Mouse (Mus musculus) MEL (cell line): ENCODE measurements around the gene Mgst3.

Experiments
- CHD2 ChIP-seq: IDR thresholded peaks from 2 replicates; pipeline ENCODE4 v1.6.1; 2011; ENCODE audit warnings: low read length, improper control_type of control experiment
- CTCF ChIP-seq, 3 experiments: IDR thresholded peaks in 2 of 3; conservative IDR thresholded peaks in 1 of 3; 2 replicates each; pipeline ENCODE4 v1.5.1; 2011 to 2012; ENCODE audit warnings: low read length in 3 of 3, low read depth in 2 of 3, mild to moderate bottlenecking in 2 of 3, improper control_type of control experiment in 1 of 3, inconsistent platforms in 1 of 3, mixed read lengths in 1 of 3, moderate library complexity in 1 of 3; ENCODE audit not compliant: control insufficient read depth in 1 of 3, insufficient read depth in 1 of 3, poor library complexity in 1 of 3, severe bottlenecking in 1 of 3
- NRF1 ChIP-seq: IDR thresholded peaks from 2 replicates; pipeline ENCODE4 v1.6.1; 2014; ENCODE audit warnings: low read depth, mild to moderate bottlenecking, inconsistent platforms, low read length, improper control_type of control experiment, moderate library complexity; ENCODE audit not compliant: poor library complexity, insufficient read depth, severe bottlenecking
- USF1 ChIP-seq: IDR thresholded peaks from 2 replicates; pipeline ENCODE4 v1.6.1; 2014; ENCODE audit warnings: low read depth, mild to moderate bottlenecking, inconsistent platforms, low read length, improper control_type of control experiment, moderate library complexity

DNA sequence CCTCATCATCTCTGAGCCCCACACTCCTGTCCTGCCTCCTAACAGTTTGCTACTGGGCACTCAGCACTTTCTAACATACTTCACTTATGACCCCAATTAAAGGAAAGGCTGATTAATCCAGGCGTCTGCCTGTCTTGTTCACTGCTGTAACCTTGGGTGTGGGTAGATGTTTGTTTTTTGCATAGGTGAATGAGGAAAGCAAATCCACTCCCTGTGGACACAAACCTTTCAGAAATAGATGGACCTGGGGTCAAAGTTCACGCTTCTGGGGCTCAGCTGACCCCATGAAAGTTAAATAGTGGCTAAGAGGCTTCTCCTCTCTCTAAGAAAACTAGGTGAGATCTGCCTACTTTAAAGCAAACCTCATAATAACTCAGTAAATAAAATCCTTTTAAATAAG, 18.7 kb downstream of the Mgst3 start:
- no peak for TF ChIP-seq USF1
- TF ChIP-seq CTCF (IDR thresholded peaks at IDR 0.05 in 2 of 3, conservative IDR thresholded peaks at IDR 0.05 in 1 of 3; ENCODE audit: control insufficient read depth in 1 of 3, insufficient read depth in 1 of 3, low read depth in 2 of 3, low read length in 3 of 3, poor library complexity in 1 of 3, severe bottlenecking in 1 of 3) = no peak
- no peak for TF ChIP-seq NRF1
- no peak for TF ChIP-seq CHD2
